Mouse (Mus musculus) ES-Bruce4 (cell line): Measurements from ENCODE around the gene Slc22a2.

ENCODE experiments used
- CTCF ChIP-seq: IDR thresholded peaks from one replicate; pipeline ENCODE4 v1.8.1; 2011; ENCODE audit warnings: low read depth, low read length
- EP300 ChIP-seq: IDR thresholded peaks from 2 replicates; pipeline ENCODE4 v1.6.1; 2011; ENCODE audit warnings: low read depth, low read length; ENCODE audit not compliant: insufficient read depth
- POLR2A ChIP-seq: IDR thresholded peaks from one replicate; pipeline ENCODE4 v1.8.1; 2011; ENCODE audit warnings: low read length; ENCODE audit not compliant: insufficient read depth

- TF ChIP-seq CTCF (no peak), POLR2A (no peak), EP300 (no peak)
These were observed 44.1 kb downstream of the Slc22a2 start for GRCm38 (mm10) chr17:12627983-12628382.
